Mouse (Mus musculus): ENCODE results near the gene Sipa1l3.
A peak's percentile ranks its signal among the peaks of the same experiment; 100 is the strongest.

Sipa1l3 gene

GRCm38 (mm10) chr7:29335276-29335675, 183.2 kb downstream of the Sipa1l3 start:
- no peak for DNase-seq (ENCODE audit: low read depth)

DNA sequence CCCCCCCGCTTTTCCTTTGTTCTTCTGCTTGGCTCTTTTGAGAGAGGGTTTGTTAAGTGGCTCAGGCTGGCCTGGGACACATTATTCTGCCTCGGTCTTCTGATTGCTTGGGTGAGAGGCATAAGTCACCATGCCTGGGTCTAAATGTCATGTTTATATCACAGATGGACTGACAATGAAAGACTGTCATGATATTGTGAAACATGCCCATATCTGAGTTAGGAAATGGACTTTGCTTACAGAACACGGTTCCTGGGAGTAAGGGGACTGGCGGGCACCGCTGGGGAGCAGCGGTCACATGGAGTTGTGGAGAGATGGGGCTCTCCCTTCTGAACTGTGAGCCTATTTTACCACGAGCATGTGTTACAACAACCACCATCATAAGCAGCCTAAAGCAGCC, 184.3 kb downstream of the Sipa1l3 start:
- DNase-seq (ENCODE audit: low read depth), result no peak

GRCm38 (mm10) chr7:29328984-29329383, 189.5 kb downstream of the Sipa1l3 start:
- DNase-seq (ENCODE audit: low read depth), result no peak

DNA sequence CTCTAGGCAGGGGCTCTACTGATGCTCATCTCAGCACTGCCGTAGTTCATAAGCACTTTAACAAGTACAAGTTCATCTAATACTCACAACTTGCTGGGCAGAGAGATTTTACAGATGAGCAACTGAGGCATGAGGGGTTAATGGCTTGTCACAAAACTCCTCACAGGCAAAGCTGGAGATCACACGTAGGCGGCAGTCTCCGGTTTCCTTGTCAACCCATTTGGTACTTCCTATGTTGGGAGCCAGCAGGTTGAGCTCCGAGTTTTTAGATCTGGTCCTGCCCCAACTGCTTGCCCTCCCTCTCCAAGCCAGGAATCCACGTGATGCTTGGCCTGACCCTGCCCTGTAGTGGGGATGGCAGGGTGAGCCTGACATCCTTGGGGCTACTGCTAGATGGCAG, 191.4 kb downstream of the Sipa1l3 start:
- DNase-seq (ENCODE audit: low read depth), result no peak

DNA sequence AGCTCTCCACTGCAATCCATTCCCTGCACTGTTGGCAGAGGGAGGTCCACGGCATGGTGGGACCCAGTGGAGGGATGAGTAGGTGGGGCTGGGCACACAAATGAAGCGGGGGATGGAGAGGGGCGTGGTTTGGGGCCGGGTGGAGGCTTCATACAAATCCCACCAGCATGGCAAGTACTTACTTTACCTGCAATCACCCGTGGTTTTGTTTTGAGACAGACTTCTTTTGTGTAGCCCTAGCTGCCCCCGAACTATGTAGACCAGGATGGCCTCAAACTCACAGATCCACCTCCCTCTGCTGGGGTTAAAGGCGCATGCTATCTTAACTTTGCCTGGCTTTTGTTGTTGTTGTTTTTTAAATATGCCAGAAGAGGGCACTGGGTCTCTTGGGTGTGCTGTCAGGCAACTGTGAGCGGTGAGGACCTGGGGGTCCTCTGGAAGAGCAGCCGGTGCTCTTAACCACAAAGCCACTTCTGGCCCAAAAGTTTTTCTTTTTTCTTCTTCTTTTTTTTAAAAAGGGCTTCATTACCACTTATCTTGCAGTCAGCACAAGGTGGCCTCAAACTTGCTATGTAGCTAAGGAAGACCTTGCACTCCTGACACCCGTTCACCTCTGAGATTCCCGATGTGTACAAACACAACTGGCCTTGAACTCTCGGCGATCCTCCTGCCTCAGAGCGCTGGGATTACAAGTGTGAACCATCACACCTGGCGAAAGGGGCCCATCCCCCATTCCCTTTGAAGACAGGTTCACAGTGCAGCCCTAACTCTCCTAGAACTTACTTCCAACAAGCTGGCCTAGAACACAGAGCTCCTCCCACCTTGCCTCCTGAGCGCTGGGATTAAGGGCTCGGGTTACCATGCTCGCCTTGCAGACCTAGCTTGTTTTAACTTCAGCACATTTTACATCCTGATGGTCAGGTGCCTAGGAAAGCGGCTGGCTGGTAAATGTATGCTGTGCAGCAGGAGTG, 198.8 kb downstream of the Sipa1l3 start:
- peak; percentile 27 for DNase-seq (ENCODE audit: low read depth)

DNA sequence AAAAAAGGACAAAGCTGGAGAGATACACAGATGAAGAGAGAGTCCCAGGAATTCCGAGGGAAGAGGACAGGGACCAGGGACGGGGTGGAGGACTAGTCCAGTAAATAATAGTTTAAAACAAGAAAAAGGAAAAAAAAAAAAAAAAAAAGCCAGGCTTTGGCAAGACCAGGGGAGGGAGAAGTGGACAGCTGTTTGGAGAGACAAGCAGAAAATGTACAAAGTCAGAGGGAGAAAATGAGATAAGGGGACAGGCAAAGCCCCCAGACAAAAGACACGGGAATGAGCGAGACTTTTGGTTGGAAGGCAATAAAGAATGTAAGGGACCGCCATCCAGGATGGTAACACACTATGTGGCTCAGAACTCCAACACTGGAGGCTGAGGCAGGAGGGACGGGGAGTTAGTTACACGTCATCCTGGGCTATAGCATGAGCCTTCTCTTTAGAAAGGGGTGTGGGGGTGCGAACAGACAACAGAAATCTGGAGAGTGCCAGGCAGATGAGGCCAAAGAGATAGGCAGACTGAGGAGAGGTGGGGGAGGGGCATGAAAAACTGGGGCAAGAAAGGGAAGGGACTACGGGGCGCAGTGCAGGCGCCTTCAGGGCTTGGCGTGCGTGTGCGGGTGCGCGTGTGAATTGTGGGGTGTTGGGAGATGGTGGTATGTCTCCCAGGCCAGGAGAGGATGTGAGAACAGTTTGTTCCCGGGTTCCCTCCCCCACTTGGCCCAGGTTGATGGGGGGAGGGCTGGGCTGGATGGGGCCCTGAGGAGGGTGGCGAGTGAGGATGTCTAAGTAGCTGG, 200.1 kb downstream of the Sipa1l3 start:
- DNase-seq (ENCODE audit: low read depth), result no peak

DNA sequence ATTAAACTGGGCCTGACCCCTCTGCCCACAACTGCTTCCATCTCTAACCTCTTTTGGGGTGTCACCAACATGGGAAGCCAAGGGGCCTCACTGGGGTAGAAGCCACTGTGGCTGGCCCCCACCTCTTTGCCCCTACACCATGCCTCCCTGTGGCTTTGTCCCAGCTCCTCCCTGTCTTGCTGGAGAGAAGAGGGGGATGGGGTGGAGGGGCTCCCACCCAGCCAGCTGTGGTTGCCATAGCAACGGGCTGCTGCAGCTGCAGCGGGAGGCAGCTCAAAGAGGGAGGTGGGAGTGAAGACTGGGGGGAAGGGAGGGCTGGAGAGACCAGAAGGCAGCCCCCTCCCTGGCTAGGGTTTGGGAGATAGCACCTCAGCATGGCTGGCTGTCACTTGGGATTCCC, 200.9 kb downstream of the Sipa1l3 start:
- DNase-seq (ENCODE audit: low read depth), result no peak

GRCm38 (mm10) chr7:29316976-29317375, 201.5 kb downstream of the Sipa1l3 start:
- no peak for DNase-seq (ENCODE audit: low read depth)

DNA sequence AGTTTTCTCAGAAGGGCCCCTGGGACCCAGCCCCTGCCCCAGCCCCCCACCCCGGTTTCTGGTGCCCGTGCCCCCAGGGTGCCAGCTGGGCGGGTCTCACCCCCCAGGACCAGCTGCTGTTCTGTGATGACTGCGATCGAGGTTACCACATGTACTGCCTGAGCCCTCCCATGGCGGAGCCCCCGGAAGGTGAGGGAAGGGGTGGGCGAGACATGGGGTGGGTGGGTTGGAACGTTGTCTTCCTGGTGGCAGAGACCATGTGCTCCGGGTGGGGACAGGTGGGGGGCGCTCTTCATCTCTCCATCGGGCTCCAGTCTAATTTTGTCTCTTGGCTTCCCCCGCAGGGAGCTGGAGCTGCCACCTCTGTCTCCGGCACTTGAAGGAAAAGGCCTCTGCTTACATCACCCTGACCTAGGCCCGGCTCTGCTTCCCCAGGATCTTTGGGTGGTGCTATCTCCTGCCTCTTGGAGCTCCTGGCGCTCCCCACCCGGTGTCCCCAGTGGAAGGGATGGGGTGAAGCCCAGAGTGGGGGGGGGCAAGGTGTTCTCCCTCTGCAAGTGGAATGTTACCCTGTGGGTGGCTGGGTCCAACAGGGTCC, 202.2 kb downstream of the Sipa1l3 start:
- DNase-seq (ENCODE audit: low read depth), result no peak

- DNase-seq (ENCODE audit: low read depth), result peak; percentile 41
Observed at GRCm38 (mm10) chr7:29314844-29315628, 203.4 kb downstream of the Sipa1l3 start.

GRCm38 (mm10) chr7:29313572-29314261, 204.7 kb downstream of the Sipa1l3 start:
- no peak for DNase-seq (ENCODE audit: low read depth)

GRCm38 (mm10) chr7:29313051-29313450, 205.4 kb downstream of the Sipa1l3 start:
- no peak for DNase-seq (ENCODE audit: low read depth)

- DNase-seq (ENCODE audit: low read depth), result no peak
Observed at GRCm38 (mm10) chr7:29309749-29310148, 208.7 kb downstream of the Sipa1l3 start.

GRCm38 (mm10) chr7:29309221-29309721, 209.2 kb downstream of the Sipa1l3 start:
- DNase-seq (ENCODE audit: low read depth), result no peak

DNA sequence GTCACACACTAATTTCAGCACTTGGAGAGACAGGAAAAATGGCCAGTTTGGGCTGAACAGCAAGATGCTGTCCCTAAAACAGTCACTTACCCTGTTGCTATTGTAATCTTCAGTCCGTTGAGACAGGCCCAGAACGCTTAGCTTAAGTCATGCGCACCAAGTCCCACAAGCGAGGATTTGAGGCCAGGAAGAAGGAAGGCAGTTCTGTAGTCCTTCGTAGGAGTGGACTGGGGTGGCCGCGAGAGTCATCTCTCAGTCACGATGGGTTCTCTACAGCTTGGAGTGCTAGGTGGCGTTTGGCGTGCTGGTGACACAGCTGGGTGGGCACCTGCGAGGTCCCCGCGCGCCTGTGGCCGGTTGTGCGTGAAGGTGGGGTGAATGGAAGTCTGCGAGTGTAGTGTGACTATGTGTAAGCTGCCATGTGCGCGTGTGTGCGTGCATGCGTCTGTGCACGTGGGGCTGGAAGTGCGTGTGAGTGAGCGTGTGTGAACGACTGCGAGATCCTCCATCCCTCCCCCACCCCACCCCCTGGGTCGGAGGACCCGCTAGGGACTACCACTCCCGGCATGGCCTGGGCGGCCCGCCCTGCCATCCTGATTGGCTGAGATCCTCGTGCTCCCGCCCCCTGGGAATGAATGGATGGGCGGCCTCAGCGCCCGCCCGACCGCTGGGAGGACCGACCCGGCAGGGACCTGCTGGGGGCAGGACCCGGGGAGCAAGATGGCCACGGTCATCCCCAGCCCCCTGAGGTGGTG, 210.9 kb downstream of the Sipa1l3 start:
- peak; percentile 90 for DNase-seq (ENCODE audit: low read depth)

DNA sequence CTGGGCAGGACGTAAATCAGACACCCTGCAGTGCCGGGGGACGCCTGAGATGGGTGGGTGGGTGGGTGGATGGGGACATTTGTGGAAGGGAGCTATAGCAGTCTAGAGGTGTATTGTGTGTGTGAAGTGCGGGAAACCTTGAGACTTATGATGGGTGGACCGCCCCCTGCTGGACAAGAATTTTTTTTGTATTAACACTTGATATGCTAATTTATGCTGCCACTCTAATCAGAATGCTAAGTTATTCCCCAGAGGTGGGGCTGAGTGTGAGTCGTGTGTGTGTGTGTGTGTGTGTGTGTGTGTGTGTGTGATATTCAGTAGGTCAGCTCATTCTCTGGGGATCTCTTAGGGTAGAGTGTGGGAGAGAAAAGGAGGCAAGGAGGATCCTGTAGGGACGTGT, 211.8 kb downstream of the Sipa1l3 start:
- peak; percentile 86 for DNase-seq (ENCODE audit: low read depth)

DNA sequence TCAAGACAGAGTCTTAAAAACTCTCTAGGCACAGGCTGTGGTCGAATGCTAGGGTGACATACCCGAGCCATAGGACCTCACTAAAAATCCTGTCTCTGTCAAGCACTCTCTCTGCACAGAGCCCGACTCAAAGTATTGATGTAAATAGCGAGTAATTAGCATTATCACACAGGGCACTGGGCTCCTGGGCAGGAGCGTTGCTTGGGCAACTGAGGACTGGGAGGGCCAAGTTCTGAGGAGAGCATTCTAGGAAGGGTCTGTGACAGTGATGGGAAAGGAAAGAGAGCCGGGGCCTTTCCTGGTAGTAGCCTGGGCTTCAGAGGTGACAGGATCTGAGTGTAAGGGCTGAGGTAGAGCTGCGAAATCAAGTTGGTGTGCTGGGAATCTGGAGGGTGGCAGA, 212.3 kb downstream of the Sipa1l3 start:
- no peak for DNase-seq (ENCODE audit: low read depth)

- no peak for DNase-seq (ENCODE audit: low read depth)
Observed at GRCm38 (mm10) chr7:29305263-29305988, 213.0 kb downstream of the Sipa1l3 start.

- DNase-seq (ENCODE audit: low read depth), result no peak
Observed at GRCm38 (mm10) chr7:29304463-29305262, 213.8 kb downstream of the Sipa1l3 start.
